Mouse (Mus musculus): ENCODE measurements at regions not wholly inside any gene's neighbourhood (a gene's known extent, or its start where the extent isn't known, plus 50 kb on each side); places are given as distances from the start of the nearest gene placed in this dataset.
"Not testable (repeated sequence)": the region's sequence is repeated elsewhere in the genome, so short reads cannot be mapped to it uniquely, and the experiment has no call there.

GRCm38 (mm10) chr1:149129767-149130287 lies 831.3 kb downstream of the Pla2g4a start:
- Histone ChIP-seq H3K9ac (ENCODE audit: low read depth, low read length) (no peak overlapping the region), H3K9me3 (ENCODE audit: control insufficient read depth, low read length) (no peaks in the 10 kb centered on the region), H3K27ac (ENCODE audit: low read length) (no peak overlapping the region), H3K4me2 (ENCODE audit: low read depth, low read length) (no peak overlapping the region), H3K4me1 (ENCODE audit: control insufficient read depth, insufficient read depth, low read length) (no peaks in the 10 kb centered on the region), H3K36me3 (ENCODE audit: control insufficient read depth, insufficient read depth, low read length) (no peaks in the 10 kb centered on the region), H3K27me3 (replicated peaks; ENCODE audit: control insufficient read depth, insufficient read depth, low read length) (no peaks in the 10 kb centered on the region), H3K4me3 (ENCODE audit: low read length) (no peak overlapping the region)
- ATAC-seq, result no peak
- 68% methylated on average over 2 of the region's 2 CpGs for WGBS

DNA sequence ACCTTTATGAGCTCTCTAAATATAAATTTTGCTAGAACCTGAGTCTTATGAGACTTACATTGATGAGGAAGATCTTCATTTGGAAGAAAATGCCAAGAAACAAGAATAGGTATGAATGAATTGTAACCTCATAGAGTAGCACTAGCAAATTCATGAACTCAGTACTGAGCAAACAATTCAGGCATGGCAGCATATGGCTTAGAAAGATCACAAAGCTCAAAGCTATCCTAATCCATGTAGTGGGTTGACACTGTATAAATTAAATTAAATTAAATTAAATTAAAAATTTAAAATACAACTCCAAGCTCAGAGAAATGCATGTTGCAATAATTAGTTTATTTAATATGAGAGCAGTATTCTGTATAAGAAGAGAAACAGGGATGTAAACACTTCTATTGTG lies 832.0 kb downstream of the Pla2g4a start:
- no peaks in the 10 kb centered on the region for H3K4me1 ChIP-seq (ENCODE audit: control insufficient read depth, insufficient read depth, low read length)
- no peaks in the 10 kb centered on the region for H3K36me3 ChIP-seq (ENCODE audit: control insufficient read depth, insufficient read depth, low read length)
- H3K9ac ChIP-seq (ENCODE audit: low read depth, low read length), result no peak overlapping the region
- no peak for ATAC-seq
- H3K9me3 ChIP-seq (ENCODE audit: control insufficient read depth, low read length), result no peaks in the 10 kb centered on the region
- no peaks in the 10 kb centered on the region for H3K27me3 ChIP-seq (replicated peaks; ENCODE audit: control insufficient read depth, insufficient read depth, low read length)
- no peak overlapping the region for H3K4me3 ChIP-seq (ENCODE audit: low read length)
- no peak overlapping the region for H3K4me2 ChIP-seq (ENCODE audit: low read depth, low read length)
- no peak overlapping the region for H3K27ac ChIP-seq (ENCODE audit: low read length)

DNA sequence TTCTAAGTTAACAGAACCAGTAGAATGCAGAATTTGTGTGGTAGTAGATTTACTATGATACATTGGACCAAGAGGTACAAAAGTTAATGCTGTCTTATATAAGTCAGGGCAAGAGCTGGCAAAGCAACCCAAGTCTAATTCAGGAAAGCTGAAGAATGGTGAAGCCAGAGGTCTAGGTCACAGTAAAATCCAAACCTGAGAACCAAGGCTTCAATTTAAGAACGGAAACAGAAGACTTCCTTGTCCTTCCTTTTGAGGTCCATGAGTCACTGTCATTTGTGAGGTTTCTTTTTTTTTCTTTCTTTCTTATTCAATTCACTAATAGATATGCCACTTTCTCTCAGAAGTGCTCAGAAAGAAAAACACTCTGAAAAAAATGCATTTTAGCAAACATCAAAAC lies 833.4 kb downstream of the Pla2g4a start:
- Histone ChIP-seq H3K27me3 (replicated peaks; ENCODE audit: control insufficient read depth, insufficient read depth, low read length) (no peaks in the 10 kb centered on the region), H3K4me2 (ENCODE audit: low read depth, low read length) (no peak overlapping the region), H3K9me3 (ENCODE audit: control insufficient read depth, low read length) (no peaks in the 10 kb centered on the region), H3K27ac (ENCODE audit: low read length) (no peak overlapping the region), H3K9ac (ENCODE audit: low read depth, low read length) (no peak overlapping the region), H3K36me3 (ENCODE audit: control insufficient read depth, insufficient read depth, low read length) (no peaks in the 10 kb centered on the region), H3K4me3 (ENCODE audit: low read length) (no peak overlapping the region), H3K4me1 (ENCODE audit: control insufficient read depth, insufficient read depth, low read length) (no peaks in the 10 kb centered on the region)
- WGBS, result 73% methylated on average over 1 of the region's 1 CpGs
- no peak for ATAC-seq

- ATAC-seq, result no peak
- 57% methylated on average over 2 of the region's 2 CpGs for WGBS
- H3K9me3 ChIP-seq (ENCODE audit: control insufficient read depth, low read length), result no peaks in the 10 kb centered on the region
- no peaks in the 10 kb centered on the region for H3K36me3 ChIP-seq (ENCODE audit: control insufficient read depth, insufficient read depth, low read length)
- no peaks in the 10 kb centered on the region for H3K4me1 ChIP-seq (ENCODE audit: control insufficient read depth, insufficient read depth, low read length)
- no peaks in the 10 kb centered on the region for H3K27me3 ChIP-seq (replicated peaks; ENCODE audit: control insufficient read depth, insufficient read depth, low read length)
- no peak overlapping the region for H3K9ac ChIP-seq (ENCODE audit: low read depth, low read length)
- H3K4me2 ChIP-seq (ENCODE audit: low read depth, low read length), result no peak overlapping the region
- H3K27ac ChIP-seq (ENCODE audit: low read length), result no peak overlapping the region
- H3K4me3 ChIP-seq (ENCODE audit: low read length), result no peak overlapping the region
These were observed 857.7 kb downstream of the Pla2g4a start for GRCm38 (mm10) chr1:149103396-149103795.

DNA sequence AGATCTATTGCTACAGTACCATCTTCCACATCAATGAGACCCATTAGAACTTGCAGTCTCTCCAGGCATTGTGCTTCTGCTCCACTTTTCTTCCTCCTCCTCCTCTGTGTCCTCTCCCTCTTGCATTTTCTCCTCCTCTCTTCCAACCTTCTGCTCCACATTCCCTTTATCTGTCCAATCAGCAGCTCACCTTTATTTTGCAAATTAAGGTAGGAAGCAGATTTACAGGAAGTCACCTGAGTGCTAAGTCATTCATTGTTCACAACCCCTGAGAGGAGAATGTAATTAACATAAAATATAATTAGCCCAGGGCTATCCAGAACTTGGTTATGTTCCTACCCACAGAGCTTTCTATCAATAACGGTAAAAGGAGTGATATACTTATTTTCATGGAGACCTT lies 863.7 kb downstream of the Pla2g4a start:
- ATAC-seq, result no peak
- Histone ChIP-seq H3K9me3 (ENCODE audit: control insufficient read depth, low read length) (no peaks in the 10 kb centered on the region), H3K4me2 (ENCODE audit: low read depth, low read length) (no peak overlapping the region), H3K4me1 (ENCODE audit: control insufficient read depth, insufficient read depth, low read length) (no peaks in the 10 kb centered on the region), H3K36me3 (ENCODE audit: control insufficient read depth, insufficient read depth, low read length) (no peaks in the 10 kb centered on the region), H3K27me3 (replicated peaks; ENCODE audit: control insufficient read depth, insufficient read depth, low read length) (no peaks in the 10 kb centered on the region), H3K27ac (ENCODE audit: low read length) (no peak overlapping the region), H3K9ac (ENCODE audit: low read depth, low read length) (no peak overlapping the region), H3K4me3 (ENCODE audit: low read length) (no peak overlapping the region)
- whole genome bisulfite sequencing, result 92% methylated on average over 1 of the region's 1 CpGs

DNA sequence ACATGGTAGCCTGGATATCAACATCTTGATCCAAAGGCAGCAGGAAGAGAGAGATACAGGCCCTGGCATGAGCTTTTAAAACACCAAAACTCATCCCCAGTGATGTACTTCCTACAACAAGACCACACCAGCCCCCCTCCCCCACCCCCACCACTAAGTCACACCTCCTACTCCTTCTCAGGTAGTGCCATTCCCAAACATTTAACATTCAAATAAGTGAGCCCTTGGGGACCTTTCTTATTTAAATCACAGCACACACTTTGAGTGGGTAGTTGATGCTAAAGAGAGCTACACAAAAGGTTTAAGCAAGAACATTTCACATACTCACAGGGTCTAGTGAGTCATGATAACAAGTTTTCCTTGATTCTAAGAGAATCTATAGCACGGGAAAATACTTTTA lies 886.4 kb downstream of the Pla2g4a start:
- no peak overlapping the region for H3K27ac ChIP-seq (ENCODE audit: low read length)
- no peaks in the 10 kb centered on the region for H3K9me3 ChIP-seq (ENCODE audit: control insufficient read depth, low read length)
- 71% methylated on average over 1 of the region's 1 CpGs for WGBS
- H3K4me3 ChIP-seq (ENCODE audit: low read length), result no peak overlapping the region
- no peaks in the 10 kb centered on the region for H3K4me1 ChIP-seq (ENCODE audit: control insufficient read depth, insufficient read depth, low read length)
- ATAC-seq, result no peak
- H3K9ac ChIP-seq (ENCODE audit: low read depth, low read length), result no peak overlapping the region
- H3K4me2 ChIP-seq (ENCODE audit: low read depth, low read length), result no peak overlapping the region
- no peaks in the 10 kb centered on the region for H3K27me3 ChIP-seq (replicated peaks; ENCODE audit: control insufficient read depth, insufficient read depth, low read length)
- H3K36me3 ChIP-seq (ENCODE audit: control insufficient read depth, insufficient read depth, low read length), result no peaks in the 10 kb centered on the region

GRCm38 (mm10) chr1:149069570-149069969 lies 891.5 kb downstream of the Pla2g4a start:
- H3K27ac ChIP-seq (ENCODE audit: low read length), result no peak overlapping the region
- H3K4me1 ChIP-seq (ENCODE audit: control insufficient read depth, insufficient read depth, low read length), result no peaks in the 10 kb centered on the region
- H3K27me3 ChIP-seq (replicated peaks; ENCODE audit: control insufficient read depth, insufficient read depth, low read length), result no peaks in the 10 kb centered on the region
- ATAC-seq, result no peak
- no peak overlapping the region for H3K4me2 ChIP-seq (ENCODE audit: low read depth, low read length)
- no peak overlapping the region for H3K9ac ChIP-seq (ENCODE audit: low read depth, low read length)
- H3K36me3 ChIP-seq (ENCODE audit: control insufficient read depth, insufficient read depth, low read length), result no peaks in the 10 kb centered on the region
- no peak overlapping the region for H3K4me3 ChIP-seq (ENCODE audit: low read length)
- no peaks in the 10 kb centered on the region for H3K9me3 ChIP-seq (ENCODE audit: control insufficient read depth, low read length)

DNA sequence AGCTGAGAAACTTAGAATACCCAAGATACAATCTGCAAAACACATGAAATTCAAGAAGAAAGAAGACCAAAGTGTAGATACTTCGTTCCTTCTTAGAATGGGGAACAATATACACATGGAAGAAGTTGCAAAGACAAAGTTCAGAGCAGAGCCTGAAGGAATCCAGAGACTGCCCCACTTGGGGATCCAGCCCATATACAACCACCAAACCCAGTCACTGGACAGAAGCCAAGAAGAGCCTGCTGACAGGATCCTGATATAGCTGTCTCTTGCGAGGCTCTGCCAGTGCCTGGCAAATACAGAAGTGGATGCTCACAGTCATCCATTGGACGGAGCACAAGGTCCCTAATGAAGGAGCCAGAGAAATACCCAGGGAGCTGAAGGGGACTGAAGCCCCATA lies 898.1 kb downstream of the Pla2g4a start:
- not testable (repeated sequence) for H3K36me3 ChIP-seq (ENCODE audit: control insufficient read depth, insufficient read depth, low read length); H3K27ac ChIP-seq (ENCODE audit: low read length); ATAC-seq; H3K9ac ChIP-seq (ENCODE audit: low read depth, low read length); H3K27me3 ChIP-seq (replicated peaks; ENCODE audit: control insufficient read depth, insufficient read depth, low read length); H3K9me3 ChIP-seq (ENCODE audit: control insufficient read depth, low read length); H3K4me2 ChIP-seq (ENCODE audit: low read depth, low read length); H3K4me3 ChIP-seq (ENCODE audit: low read length); H3K4me1 ChIP-seq (ENCODE audit: control insufficient read depth, insufficient read depth, low read length)
- WGBS, result 78% methylated on average over 3 of the region's 3 CpGs

DNA sequence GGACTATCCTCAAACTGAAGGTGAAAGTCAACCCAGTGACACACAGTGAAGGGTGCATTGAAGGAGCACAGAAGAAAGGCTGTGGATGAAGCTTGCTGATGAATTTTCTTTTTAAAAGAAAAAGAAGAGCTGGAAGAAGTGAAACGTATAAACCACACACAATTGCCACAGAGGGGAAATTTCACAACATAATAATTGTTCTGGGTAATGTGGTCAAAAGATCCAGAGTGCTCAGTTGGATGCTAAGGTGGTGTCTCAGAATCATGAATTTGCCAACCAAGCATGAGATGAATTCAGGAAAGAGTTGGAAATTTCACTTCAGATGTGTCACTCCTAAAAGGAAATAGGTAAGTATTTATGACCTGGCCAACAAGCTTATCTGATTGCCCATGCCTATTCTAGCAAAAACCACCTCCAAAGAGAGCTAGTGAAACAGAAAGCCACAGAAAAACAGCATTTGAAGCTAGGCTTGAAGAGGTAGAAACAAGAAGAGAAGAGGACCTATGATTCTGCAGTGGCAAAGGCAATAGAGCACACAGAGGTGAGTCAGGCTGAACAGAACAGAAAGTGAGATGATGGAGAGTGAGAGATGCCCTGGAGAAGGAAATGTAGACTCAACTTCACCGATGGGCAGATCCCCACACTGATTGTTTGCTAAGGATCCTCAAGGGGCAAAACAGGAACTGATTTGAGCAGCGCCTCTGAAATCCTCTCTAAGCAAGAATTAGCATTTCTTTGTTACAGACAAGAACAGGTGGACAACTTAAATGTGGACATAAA lies 922.7 kb downstream of the Pla2g4a start:
- no peak overlapping the region for H3K27ac ChIP-seq (ENCODE audit: low read length)
- H3K4me3 ChIP-seq (ENCODE audit: low read length), result no peak overlapping the region
- no peaks in the 10 kb centered on the region for H3K36me3 ChIP-seq (ENCODE audit: control insufficient read depth, insufficient read depth, low read length)
- H3K4me2 ChIP-seq (ENCODE audit: low read depth, low read length), result no peak overlapping the region
- no peaks in the 10 kb centered on the region for H3K27me3 ChIP-seq (replicated peaks; ENCODE audit: control insufficient read depth, insufficient read depth, low read length)
- no peak for ATAC-seq
- no peak overlapping the region for H3K9ac ChIP-seq (ENCODE audit: low read depth, low read length)
- WGBS, result 72% methylated on average over 3 of the region's 3 CpGs
- H3K4me1 ChIP-seq (ENCODE audit: control insufficient read depth, insufficient read depth, low read length), result no peaks in the 10 kb centered on the region
- no peaks in the 10 kb centered on the region for H3K9me3 ChIP-seq (ENCODE audit: control insufficient read depth, low read length)

DNA sequence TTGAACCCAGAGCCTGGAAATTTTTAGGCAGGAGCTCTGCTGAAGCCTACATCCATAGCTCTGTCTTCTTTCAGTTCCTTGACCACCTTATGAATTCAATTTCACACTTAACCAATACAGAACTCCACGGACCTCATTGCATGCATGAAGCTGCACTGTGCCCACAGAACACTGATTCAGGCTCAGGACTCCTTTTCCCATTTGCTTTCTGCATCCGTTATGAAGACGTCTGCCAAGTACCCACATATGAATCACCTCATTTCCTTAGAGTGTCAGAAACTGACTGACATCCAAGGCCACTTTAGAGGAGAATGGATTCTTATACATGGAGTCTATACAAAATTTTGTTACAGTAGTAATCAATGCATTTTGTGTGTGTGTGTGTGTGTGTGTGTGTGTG lies 932.8 kb downstream of the Pla2g4a start:
- Histone ChIP-seq H3K27me3 (replicated peaks; ENCODE audit: control insufficient read depth, insufficient read depth, low read length) (no peaks in the 10 kb centered on the region), H3K9me3 (ENCODE audit: control insufficient read depth, low read length) (no peaks in the 10 kb centered on the region), H3K4me2 (ENCODE audit: low read depth, low read length) (no peak overlapping the region), H3K9ac (ENCODE audit: low read depth, low read length) (no peak overlapping the region), H3K4me3 (ENCODE audit: low read length) (no peak overlapping the region), H3K27ac (ENCODE audit: low read length) (no peak overlapping the region), H3K4me1 (ENCODE audit: control insufficient read depth, insufficient read depth, low read length) (no peaks in the 10 kb centered on the region), H3K36me3 (ENCODE audit: control insufficient read depth, insufficient read depth, low read length) (no peaks in the 10 kb centered on the region)
- 82% methylated on average over 3 of the region's 3 CpGs for WGBS
- ATAC-seq, result no peak
